Mouse (Mus musculus): ENCODE results near the gene Hdac2. TPM values are rescaled to one million over a fixed set of nuclear protein-coding genes. Genes with fewer than 3 reads are reported as not detected.

The Hdac2 gene
- total RNA-seq, 1 experiment from 2014 or later = 208 TPM

GRCm38 (mm10) chr10:37047661-37048098 lies 73.3 kb downstream of the Hdac2 start:
- ATAC-seq (replicated peaks in 1 of 2; ENCODE audit: insufficient read depth in 1 of 2, low FRiP score in 2 of 2, low TSS enrichment in 1 of 2, low read depth in 1 of 2, poor library complexity in 2 of 2, severe bottlenecking in 2 of 2) = no peak

Other genes with a start within 250 kb of the Hdac2 start
- 20.0 and 21.8 TPM in 2 replicates for gene Marcks, start 164.4 kb downstream of the Hdac2 start, total RNA-seq (2017)